Mouse (Mus musculus): ENCODE measurements around the gene Pllp. TPM values are rescaled to one million over a fixed set of nuclear protein-coding genes. Genes with fewer than 3 reads are reported as not detected.

Gene Pllp
- total RNA-seq, 1 experiment from 2014 or later, result not detected

Other genes with a start within 250 kb of the Pllp start
- gene Cpne2, start 163.3 kb downstream of the Pllp start, total RNA-seq (2017), result 89.6 and 108 TPM in 2 replicates
- gene Rspry1, start 94.3 kb downstream of the Pllp start, total RNA-seq (2017), result 40.0 and 43.6 TPM in 2 replicates
- 84.4 and 120 TPM in 2 replicates for gene Fam192a, start 94.3 kb downstream of the Pllp start, total RNA-seq (2017)
- 96.4 and 129 TPM in 2 replicates for gene Arl2bp, start 29.7 kb downstream of the Pllp start, total RNA-seq (2017)
- not detected in 2 replicates for gene Ccl22, start 49.3 kb upstream of the Pllp start, total RNA-seq (2017)
- 0.55 and 3.3 TPM in 2 replicates for gene Cx3cl1, start 75.7 kb upstream of the Pllp start, total RNA-seq (2017)
- gene Ccl17, start 114.2 kb upstream of the Pllp start, total RNA-seq (2017), result not detected in 2 replicates
- gene Coq9, start 142.0 kb upstream of the Pllp start, total RNA-seq (2017), result 33.1 and 39.4 TPM in 2 replicates
- gene Ciapin1, start 142.1 kb upstream of the Pllp start, total RNA-seq (2017), result 24.1 and 49.0 TPM in 2 replicates
- 54.9 and 64.7 TPM in 2 replicates for gene Polr2c, start 161.2 kb upstream of the Pllp start, total RNA-seq (2017)
- gene Dok4, start 180.1 kb upstream of the Pllp start, total RNA-seq (2017), result 0.13 and 0.30 TPM in 2 replicates
- gene Ccdc102a, start 221.8 kb upstream of the Pllp start, total RNA-seq (2017), result 3.4 and 4.9 TPM in 2 replicates
- gene Adgrg5, start 227.4 kb upstream of the Pllp start, total RNA-seq (2017), result 0.25 TPM in 1 of 2 replicates, not detected in the other